ENCODE assay signal across 21 mouse cellular contexts in genomic region chr10:91464691-91465090, GRCm38 (mm10).
DNase-seq lines count a peak whose midpoint lies in the region; ATAC-seq and TF ChIP-seq lines count a peak whose summit lies in the region.
"Had no signal": no experiment of that assay in that cellular context is flagged by ENCODE, and none has a peak within 500 bp of the region (broad histone marks: within the 10 kb centered on the region; RNA-seq: fewer than 3 reads in every experiment).

No protein-coding gene starts in this region.

- no peaks in the 10 kb centered on the region for H3K27me3 ChIP-seq in heart, embryonic 12.5 days (replicated peaks)
- H3K27me3 ChIP-seq in limb, embryonic 14.5 days (ENCODE audit: control insufficient read depth, insufficient read depth, low read length): no peaks in the 10 kb centered on the region
- H3K27me3 ChIP-seq in limb, embryonic 10.5 days (ENCODE audit: low read depth, poor library complexity, severe bottlenecking): no peaks in the 10 kb centered on the region
- no peaks in the 10 kb centered on the region for H3K27me3 ChIP-seq in heart, postnatal 0 days (ENCODE audit: control insufficient read depth, insufficient read depth, low read length)
- no peaks in the 10 kb centered on the region for H3K27me3 ChIP-seq in midbrain, embryonic 13.5 days
- H3K27me3 ChIP-seq: liver, embryonic 15.5 days; Patski; stomach, embryonic 15.5 days had no signal

- TF ChIP-seq EP300 in heart, postnatal 0 days (IDR thresholded peaks at IDR 0.05; ENCODE audit: low read depth): no peak

- no peak overlapping the region for H3K27ac ChIP-seq in heart, embryonic 12.5 days (ENCODE audit: poor library complexity, severe bottlenecking)
- no peak overlapping the region for H3K27ac ChIP-seq in limb, embryonic 14.5 days (replicated peaks; ENCODE audit: low read depth, low read length)
- no peak overlapping the region for H3K27ac ChIP-seq in limb, embryonic 10.5 days
- no peak overlapping the region for H3K27ac ChIP-seq in heart, postnatal 0 days (ENCODE audit: low read depth)
- H3K27ac ChIP-seq in midbrain, embryonic 13.5 days: no peak overlapping the region
- H3K27ac ChIP-seq: gastrocnemius, adult 2 months; layer of hippocampus, adult 2 months; liver, embryonic 15.5 days; stomach, embryonic 15.5 days had no signal

- no peaks in the 10 kb centered on the region for H3K9me3 ChIP-seq in heart, embryonic 12.5 days (replicated peaks)
- H3K9me3 ChIP-seq in limb, embryonic 14.5 days (ENCODE audit: control insufficient read depth, low read length): no peaks in the 10 kb centered on the region
- no peaks in the 10 kb centered on the region for H3K9me3 ChIP-seq in limb, embryonic 10.5 days (replicated peaks)
- H3K9me3 ChIP-seq in heart, postnatal 0 days (replicated peaks; ENCODE audit: control insufficient read depth, low read length): no peaks in the 10 kb centered on the region
- H3K9me3 ChIP-seq in midbrain, embryonic 13.5 days: no peaks in the 10 kb centered on the region
- H3K9me3 ChIP-seq: liver, embryonic 15.5 days; stomach, embryonic 15.5 days had no signal

- 86% methylated on average over 2 of the region's 2 CpGs for WGBS in heart, embryonic 12.5 days
- WGBS in limb, embryonic 14.5 days: 87% methylated on average over 2 of the region's 2 CpGs
- 97% methylated on average over 2 of the region's 2 CpGs for WGBS in limb, embryonic 10.5 days
- 80% methylated on average over 2 of the region's 2 CpGs for WGBS in heart, postnatal 0 days
- WGBS in midbrain, embryonic 13.5 days: 92% methylated on average over 2 of the region's 2 CpGs

- peaks cover 12% of the 10 kb centered on the region for H3K4me1 ChIP-seq in heart, embryonic 12.5 days (replicated peaks)
- H3K4me1 ChIP-seq in limb, embryonic 14.5 days (ENCODE audit: control insufficient read depth, insufficient read depth, low read length): peaks cover 3% of the 10 kb centered on the region; the same call in 1 of the 2 replicates
- peaks cover 8% of the 10 kb centered on the region; the same call in 1 of the 2 replicates for H3K4me1 ChIP-seq in limb, embryonic 10.5 days
- H3K4me1 ChIP-seq in heart, postnatal 0 days (ENCODE audit: control insufficient read depth, insufficient read depth): peaks cover 16% of the 10 kb centered on the region; the same call in 1 of the 2 replicates
- no peaks in the 10 kb centered on the region for H3K4me1 ChIP-seq in midbrain, embryonic 13.5 days (replicated peaks)
- H3K4me1 ChIP-seq: liver, embryonic 15.5 days; stomach, embryonic 15.5 days had no signal

- DNase-seq in heart, adult 8-10 months (ENCODE audit: low spot score): peak; percentile 38
- DNase-seq in limb, embryonic 14.5 days (ENCODE audit: low spot score): peak; percentile 42
- DNase-seq in limb, embryonic 10.5 days (ENCODE audit: low spot score): no peak
- DNase-seq in heart, postnatal 0 days (ENCODE audit: low spot score): peak; percentile 16
- peak; percentile 32 for DNase-seq in lung, postnatal 36 days
- DNase-seq: adrenal gland, postnatal 25 days; cerebellum, adult 2 months; forebrain, postnatal 0 days; gastrocnemius, adult 2 months; left cerebral cortex, postnatal 4 days; midbrain, embryonic 14.5 days; right cerebral cortex, adult 18-20 months; thymus, adult 2 months had no signal

- no peaks in the 10 kb centered on the region for H3K36me3 ChIP-seq in heart, embryonic 12.5 days
- no peaks in the 10 kb centered on the region for H3K36me3 ChIP-seq in limb, embryonic 14.5 days (ENCODE audit: control insufficient read depth, insufficient read depth, low read length)
- H3K36me3 ChIP-seq in limb, embryonic 10.5 days: no peaks in the 10 kb centered on the region
- H3K36me3 ChIP-seq in heart, postnatal 0 days (replicated peaks; ENCODE audit: control insufficient read depth, insufficient read depth, low read length): no peaks in the 10 kb centered on the region
- H3K36me3 ChIP-seq in midbrain, embryonic 13.5 days: no peaks in the 10 kb centered on the region
- H3K36me3 ChIP-seq: liver, embryonic 15.5 days; stomach, embryonic 15.5 days had no signal

- no peak overlapping the region for H3K9ac ChIP-seq in heart, embryonic 12.5 days
- H3K9ac ChIP-seq in limb, embryonic 14.5 days (ENCODE audit: low read depth, low read length, severe bottlenecking): no peak overlapping the region
- no peak overlapping the region for H3K9ac ChIP-seq in heart, postnatal 0 days (replicated peaks; ENCODE audit: low read depth, low read length)
- H3K9ac ChIP-seq in midbrain, embryonic 13.5 days (replicated peaks): no peak overlapping the region
- H3K9ac ChIP-seq: forebrain, postnatal 0 days; liver, embryonic 15.5 days; stomach, embryonic 15.5 days had no signal

- H3K4me2 ChIP-seq in heart, embryonic 12.5 days: no peak overlapping the region
- no peak overlapping the region for H3K4me2 ChIP-seq in limb, embryonic 14.5 days (replicated peaks; ENCODE audit: low read depth, low read length, severe bottlenecking)
- H3K4me2 ChIP-seq in heart, postnatal 0 days (ENCODE audit: low read depth, low read length): no peak overlapping the region
- H3K4me2 ChIP-seq in midbrain, embryonic 13.5 days (replicated peaks): no peak overlapping the region
- H3K4me2 ChIP-seq: liver, embryonic 15.5 days; stomach, embryonic 15.5 days had no signal

- ATAC-seq in heart, embryonic 12.5 days (ENCODE audit: insufficient number of reproducible peaks, low FRiP score): no peak
- ATAC-seq in limb, embryonic 14.5 days (ENCODE audit: low FRiP score, low read depth): no peak
- no peak for ATAC-seq in heart, postnatal 0 days (ENCODE audit: insufficient read depth, low read depth)
- no peak for ATAC-seq in midbrain, embryonic 13.5 days
- ATAC-seq: activated CD4-positive, CD25-positive, alpha-beta regulatory T cell, adult 4 months; forebrain, postnatal 0 days; hindbrain, embryonic 16.5 days; Patski had no signal

- TF ChIP-seq CTCF in heart, postnatal 0 days (IDR thresholded peaks at IDR 0.05; ENCODE audit: low read depth): peak; percentile 2; the same call in 1 of the 2 replicates

- H3K4me3 ChIP-seq in heart, embryonic 12.5 days: no peak overlapping the region
- H3K4me3 ChIP-seq in limb, embryonic 14.5 days (replicated peaks; ENCODE audit: low read length): no peak overlapping the region
- no peak overlapping the region for H3K4me3 ChIP-seq in limb, embryonic 10.5 days
- H3K4me3 ChIP-seq in heart, postnatal 0 days (ENCODE audit: low read depth, low read length): no peak overlapping the region
- no peak overlapping the region for H3K4me3 ChIP-seq in midbrain, embryonic 13.5 days (replicated peaks)
- H3K4me3 ChIP-seq: gastrocnemius, adult 2 months; layer of hippocampus, adult 2 months; liver, embryonic 15.5 days; stomach, embryonic 15.5 days had no signal

- no peak for TF ChIP-seq POLR2A in limb, embryonic 14.5 days (IDR thresholded peaks at IDR 0.05; ENCODE audit: borderline replicate concordance, extremely low read depth, insufficient read depth, insufficient read length)
